Mouse (Mus musculus): ENCODE results near the gene Thrb.

GRCm38 (mm10) chr14:17697920-17698632 is 38.0 kb downstream of the Thrb start:
- no peak for TF ChIP-seq EP300 (IDR thresholded peaks at IDR 0.05; ENCODE audit: insufficient read depth, low read depth, low read length)
- no peak for TF ChIP-seq POLR2A (IDR thresholded peaks at IDR 0.05; ENCODE audit: insufficient read depth, low read depth, low read length)
- TF ChIP-seq CTCF (IDR thresholded peaks at IDR 0.05): no peak
